Mouse (Mus musculus) regulatory T cell (primary cell): ENCODE measurements at regions not wholly inside any gene's neighbourhood (a gene's known extent, or its start where the extent isn't known, plus 50 kb on each side); places are given as distances from the start of the nearest gene placed in this dataset.

Experiments
- in situ Hi-C: fragments of 300-600 bp; cut with MboI, MseI; formaldehyde crosslinking; loops from one replicate; pipeline ENCODE4 v1.15.1; 2025; ENCODE audit warnings: high pct_unique_total_duplicates

GRCm38 (mm10) chr13:44028081-44028480, 243.5 kb downstream of the Cd83 start:
- in situ Hi-C loops, result no loop called here

- in situ Hi-C loops, result no loop called here
Measured at GRCm38 (mm10) chr13:44030590-44030989, 246.0 kb downstream of the Cd83 start.

- in situ Hi-C loops, result no loop called here
Measured at GRCm38 (mm10) chr13:44037774-44038294, 253.3 kb downstream of the Cd83 start.

- in situ Hi-C loops, result no loop called here
Measured at GRCm38 (mm10) chr13:44038322-44038721, 253.7 kb downstream of the Cd83 start.

- in situ Hi-C loops, result no loop called here
Measured at GRCm38 (mm10) chr13:44040640-44041039, 256.1 kb downstream of the Cd83 start.

- in situ Hi-C loops, result no loop called here
Measured at GRCm38 (mm10) chr13:44042730-44043493, 258.3 kb downstream of the Cd83 start.

- in situ Hi-C loops, result no loop called here
Measured at GRCm38 (mm10) chr13:44043494-44043885, 258.9 kb downstream of the Cd83 start.

- in situ Hi-C loops, result no loop called here
Measured at GRCm38 (mm10) chr13:44044546-44045216, 260.1 kb downstream of the Cd83 start.

- in situ Hi-C loops, result no loop called here
Measured at GRCm38 (mm10) chr13:44046436-44046835, 261.9 kb downstream of the Cd83 start.

- in situ Hi-C loops, result no loop called here
Measured at GRCm38 (mm10) chr13:44054157-44054556, 269.6 kb downstream of the Cd83 start.

GRCm38 (mm10) chr13:44055573-44056491, 271.3 kb downstream of the Cd83 start:
- in situ Hi-C loops, result no loop called here

GRCm38 (mm10) chr13:44056716-44057115, 272.1 kb downstream of the Cd83 start:
- in situ Hi-C loops, result no loop called here

- in situ Hi-C loops, result no loop called here
Measured at GRCm38 (mm10) chr13:44057542-44057941, 273.0 kb downstream of the Cd83 start.

- in situ Hi-C loops, result no loop called here
Measured at GRCm38 (mm10) chr13:44058277-44058676, 273.7 kb downstream of the Cd83 start.

- in situ Hi-C loops, result no loop called here
Measured at GRCm38 (mm10) chr13:44059436-44059835, 274.9 kb downstream of the Cd83 start.

- in situ Hi-C loops, result no loop called here
Measured at GRCm38 (mm10) chr13:44061286-44061685, 276.7 kb downstream of the Cd83 start.

- in situ Hi-C loops, result no loop called here
Measured at GRCm38 (mm10) chr13:44061721-44062300, 277.2 kb downstream of the Cd83 start.

GRCm38 (mm10) chr13:44063317-44063716, 278.7 kb downstream of the Cd83 start:
- in situ Hi-C loops, result no loop called here

GRCm38 (mm10) chr13:44064026-44064425, 279.5 kb downstream of the Cd83 start:
- in situ Hi-C loops, result no loop called here

- in situ Hi-C loops, result no loop called here
Measured at GRCm38 (mm10) chr13:44065741-44066185, 281.2 kb downstream of the Cd83 start.

GRCm38 (mm10) chr13:44067244-44067643, 282.7 kb downstream of the Cd83 start:
- in situ Hi-C loops, result no loop called here
